Mouse (Mus musculus) midbrain, embryonic 14.5 days (tissue): Measurements from ENCODE around the gene Afp. TPM values are rescaled to one million over a fixed set of nuclear protein-coding genes. Genes with fewer than 3 reads are reported as not detected.

ENCODE experiments used
- ATAC-seq: fragments of 200-750 bp; cut with Nextera tagmentation; 2 replicates; pipeline ENCODE4 v1.8.0; 2017; ENCODE audit warnings: moderate number of reproducible peaks, moderate library complexity; ENCODE audit not compliant: low FRiP score, low TSS enrichment
- DNase-seq: peaks from one replicate; pipeline ENCODE4 v3.0.0-alpha.2; 2015
- H3K27ac ChIP-seq: fragments of 300-500 bp; sonication (generic); replicated peaks from 2 replicates; pipeline ENCODE4 v1.5.1; 2014; ENCODE audit warnings: mild to moderate bottlenecking, low read depth, low read length, moderate library complexity
- H3K27me3 ChIP-seq: fragments of 300-500 bp; sonication (generic); 2 replicates; pipeline ENCODE4 v1.6.1; 2014; ENCODE audit warnings: low read length, control low read depth, mixed read lengths; ENCODE audit not compliant: control insufficient read depth, insufficient read depth
- H3K36me3 ChIP-seq: fragments of 300-500 bp; sonication (generic); 2 replicates; pipeline ENCODE4 v1.6.1; 2014; ENCODE audit warnings: low read length, control low read depth; ENCODE audit not compliant: control insufficient read depth, insufficient read depth
- H3K4me1 ChIP-seq: fragments of 300-500 bp; sonication (generic); 2 replicates; pipeline ENCODE4 v1.6.1; 2014; ENCODE audit warnings: mild to moderate bottlenecking, antibody characterized with exemption, low read length, control low read depth; ENCODE audit not compliant: control insufficient read depth, insufficient read depth
- H3K4me2 ChIP-seq: fragments of 300-500 bp; sonication (generic); 2 replicates; pipeline ENCODE4 v1.6.1; 2014; ENCODE audit warnings: mild to moderate bottlenecking, low read length, moderate library complexity
- H3K4me3 ChIP-seq: fragments of 300-500 bp; sonication (generic); replicated peaks from 2 replicates; pipeline ENCODE4 v1.5.1; 2014; ENCODE audit warnings: low read depth, low read length
- H3K9ac ChIP-seq: fragments of 300-500 bp; sonication (generic); replicated peaks from 2 replicates; pipeline ENCODE4 v1.6.1; 2014; ENCODE audit warnings: mild to moderate bottlenecking, low read length, moderate library complexity
- H3K9me3 ChIP-seq: fragments of 300-500 bp; sonication (generic); 2 replicates; pipeline ENCODE4 v1.6.1; 2016; ENCODE audit warnings: low read length, control low read depth, mixed read lengths; ENCODE audit not compliant: control insufficient read depth
- WGBS: fragments of 180-500 bp; shearing (Covaris S2); extraction: QIAGEN DNeasy Blood & Tissue Kit; methylation state at CpG from one replicate; pipeline ENCODE4 v1.1.7; 2014; 5-methylcytosine and 5-hydroxymethylcytosine counted together
- polyA plus RNA-seq: library from polyadenylated mRNA; unstranded; fragments of >200 nt; fragmentation: Nextera tagmentation; extraction: Ambion mirVana; gene quantifications from 2 replicates; pipeline ENCODE4 v1.2.1, GENCODE M21; 2014

Gene Afp
- polyA plus RNA-seq, 1 experiment from 2014 or later, result not detected

GRCm38 (mm10) chr5:90494308-90494707 is 3.8 kb downstream of the Afp start:
- no peak overlapping the region for H3K27ac ChIP-seq
- DNase-seq (no peak), ATAC-seq (no peak)
- 89% methylated on average over 4 of the region's 4 CpGs for WGBS
- no peak overlapping the region for H3K9ac ChIP-seq
- H3K9me3 ChIP-seq, result no peaks in the 10 kb centered on the region
- no peak overlapping the region for H3K4me3 ChIP-seq
- H3K4me1 ChIP-seq, result no peaks in the 10 kb centered on the region
- no peaks in the 10 kb centered on the region for H3K27me3 ChIP-seq
- H3K36me3 ChIP-seq, result no peaks in the 10 kb centered on the region
- no peak overlapping the region for H3K4me2 ChIP-seq

GRCm38 (mm10) chr5:90499509-90499908 is 9.0 kb downstream of the Afp start:
- H3K4me1 ChIP-seq, result no peaks in the 10 kb centered on the region
- no peak overlapping the region for H3K9ac ChIP-seq
- H3K4me2 ChIP-seq, result no peak overlapping the region
- WGBS, result 59% methylated on average over 7 of the region's 7 CpGs
- H3K27ac ChIP-seq, result no peak overlapping the region
- no peaks in the 10 kb centered on the region for H3K36me3 ChIP-seq
- H3K4me3 ChIP-seq, result no peak overlapping the region
- H3K9me3 ChIP-seq, result no peaks in the 10 kb centered on the region
- ATAC-seq, result no peak
- no peak for DNase-seq
- H3K27me3 ChIP-seq, result no peaks in the 10 kb centered on the region

DNA sequence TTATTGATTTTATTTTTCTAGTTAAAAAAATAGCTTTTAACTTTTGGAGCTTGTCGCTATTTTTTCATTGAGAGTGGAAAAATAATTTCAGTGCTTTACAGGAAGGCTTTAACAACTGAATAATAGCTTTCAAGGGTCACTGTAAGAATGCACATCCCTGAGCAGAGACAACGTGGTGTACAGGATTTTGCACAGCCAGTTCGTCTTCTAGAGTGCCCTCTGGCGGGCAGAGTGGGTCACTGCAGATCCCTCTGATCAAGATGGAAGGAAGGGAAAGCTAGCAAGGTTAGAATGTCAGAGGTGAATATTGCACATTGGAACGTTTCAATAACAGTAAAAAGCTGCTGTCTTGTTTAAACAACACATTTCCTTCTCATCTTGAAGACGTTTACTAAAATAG is 10.2 kb downstream of the Afp start:
- no peaks in the 10 kb centered on the region for H3K36me3 ChIP-seq
- no peak overlapping the region for H3K4me3 ChIP-seq
- H3K9ac ChIP-seq, result no peak overlapping the region
- WGBS, result 5% methylated on average over 6 of the region's 6 CpGs
- no peaks in the 10 kb centered on the region for H3K4me1 ChIP-seq
- no peak overlapping the region for H3K4me2 ChIP-seq
- DNase-seq (peak; percentile 85), ATAC-seq (peak; percentile 81; the same call in 1 of the 2 replicates)
- H3K9me3 ChIP-seq, result no peaks in the 10 kb centered on the region
- no peak overlapping the region for H3K27ac ChIP-seq
- H3K27me3 ChIP-seq, result no peaks in the 10 kb centered on the region

DNA sequence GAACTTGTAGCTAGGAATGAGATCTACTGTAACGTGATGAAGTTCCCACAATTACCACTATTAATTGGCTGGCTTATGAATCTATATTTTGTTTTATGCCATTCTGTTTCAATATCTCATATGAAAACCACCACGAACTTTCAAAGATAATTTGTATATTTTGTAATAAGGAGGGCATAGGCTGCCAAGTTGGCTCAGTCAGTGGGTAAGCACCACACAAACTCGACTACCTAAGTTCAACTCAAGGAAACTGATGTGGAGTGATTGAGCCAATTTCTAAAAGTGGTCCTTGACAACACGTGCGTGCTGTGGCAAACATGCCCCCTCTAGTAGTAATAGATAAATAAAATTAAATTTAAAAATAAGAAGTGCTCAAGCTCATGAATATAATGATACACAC is 11.2 kb downstream of the Afp start:
- ATAC-seq, result no peak
- Histone ChIP-seq H3K9me3 (no peaks in the 10 kb centered on the region), H3K36me3 (no peaks in the 10 kb centered on the region), H3K9ac (no peak overlapping the region), H3K4me2 (no peak overlapping the region), H3K4me1 (no peaks in the 10 kb centered on the region), H3K4me3 (no peak overlapping the region), H3K27me3 (no peaks in the 10 kb centered on the region), H3K27ac (no peak overlapping the region)
- 90% methylated on average over 5 of the region's 5 CpGs for WGBS
- DNase-seq, result no peak

DNA sequence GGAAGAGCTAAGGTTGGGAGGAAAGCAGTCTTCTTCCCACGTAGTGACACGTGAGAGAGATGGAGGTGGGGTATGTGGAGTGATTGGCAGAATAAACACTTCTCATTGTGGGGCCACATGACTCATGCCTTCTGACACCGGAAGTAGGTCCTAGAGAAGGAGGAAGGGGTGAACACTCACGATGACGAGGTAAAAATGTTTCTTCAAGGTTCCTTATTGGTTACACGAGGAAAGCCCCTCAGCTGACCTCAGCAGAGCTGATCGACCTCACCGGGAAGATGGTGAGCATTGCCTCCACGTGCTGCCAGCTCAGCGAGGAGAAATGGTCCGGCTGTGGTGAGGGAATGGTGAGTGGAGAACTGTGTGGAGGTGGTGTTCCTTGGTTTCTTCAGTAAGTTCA is 14.2 kb downstream of the Afp start:
- Histone ChIP-seq H3K36me3 (no peaks in the 10 kb centered on the region), H3K27ac (no peak overlapping the region), H3K4me1 (0 out of 2 replicates have a peak, but pooled peaks cover 5% of the 10 kb centered on the region), H3K27me3 (no peaks in the 10 kb centered on the region), H3K9me3 (no peaks in the 10 kb centered on the region), H3K4me2 (no peak overlapping the region), H3K4me3 (no peak overlapping the region), H3K9ac (no peak overlapping the region)
- ATAC-seq (no peak), DNase-seq (no peak)
- WGBS, result 88% methylated on average over 11 of the region's 11 CpGs

- 46% methylated on average over 2 of the region's 2 CpGs for WGBS
- H3K27ac ChIP-seq, result no peak overlapping the region
- H3K27me3 ChIP-seq, result no peaks in the 10 kb centered on the region
- no peak overlapping the region for H3K4me3 ChIP-seq
- ATAC-seq (no peak), DNase-seq (no peak)
- H3K9ac ChIP-seq, result no peak overlapping the region
- no peaks in the 10 kb centered on the region for H3K36me3 ChIP-seq
- H3K4me1 ChIP-seq, result 0 out of 2 replicates have a peak, but pooled peaks cover 5% of the 10 kb centered on the region
- no peaks in the 10 kb centered on the region for H3K9me3 ChIP-seq
- H3K4me2 ChIP-seq, result no peak overlapping the region
These were observed 16.0 kb downstream of the Afp start for GRCm38 (mm10) chr5:90506507-90506906.

DNA sequence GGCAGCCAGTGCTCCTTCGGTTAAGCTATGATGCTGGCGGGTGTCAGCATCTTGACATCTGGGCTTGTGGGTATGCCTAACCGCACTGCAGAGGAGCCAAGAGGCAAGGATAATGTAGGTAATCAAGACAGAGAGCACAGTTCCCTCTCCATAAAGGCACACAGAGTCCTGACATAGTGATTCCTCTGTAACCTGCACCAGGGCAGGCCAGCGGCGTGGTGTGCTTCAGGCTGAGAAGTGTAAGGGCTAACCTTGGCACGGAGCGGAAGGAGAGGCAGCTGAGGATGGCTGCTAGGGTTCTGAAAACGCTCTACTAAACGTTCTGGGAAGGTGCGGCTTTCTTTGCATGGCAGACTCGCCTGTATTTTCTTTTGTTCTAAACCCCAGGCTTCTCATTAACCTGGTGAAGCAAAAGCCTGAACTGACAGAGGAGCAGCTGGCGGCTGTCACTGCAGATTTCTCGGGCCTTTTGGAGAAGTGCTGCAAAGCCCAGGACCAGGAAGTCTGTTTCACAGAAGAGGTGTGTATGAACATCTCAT is 16.9 kb downstream of the Afp start:
- H3K27ac ChIP-seq, result peak overlapping the region; percentile 60
- no peaks in the 10 kb centered on the region for H3K9me3 ChIP-seq
- DNase-seq (peak; percentile 51), ATAC-seq (peak; percentile 57; the same call in 1 of the 2 replicates)
- no peaks in the 10 kb centered on the region for H3K36me3 ChIP-seq
- H3K4me2 ChIP-seq, result peak overlapping the region; percentile 35
- no peaks in the 10 kb centered on the region for H3K27me3 ChIP-seq
- 0 out of 2 replicates have a peak, but pooled peaks cover 5% of the 10 kb centered on the region for H3K4me1 ChIP-seq
- no peak overlapping the region; the same call in 1 of the 2 replicates for H3K9ac ChIP-seq
- no peak overlapping the region for H3K4me3 ChIP-seq
- WGBS, result 36% methylated on average over 13 of the region's 13 CpGs

- 0 out of 2 replicates have a peak, but pooled peaks cover 5% of the 10 kb centered on the region for H3K4me1 ChIP-seq
- ATAC-seq (no peak), DNase-seq (no peak)
- H3K27ac ChIP-seq, result no peak overlapping the region
- H3K36me3 ChIP-seq, result no peaks in the 10 kb centered on the region
- H3K9me3 ChIP-seq, result no peaks in the 10 kb centered on the region
- 95% methylated on average over 5 of the region's 5 CpGs for WGBS
- no peaks in the 10 kb centered on the region for H3K27me3 ChIP-seq
- H3K4me3 ChIP-seq, result no peak overlapping the region
- no peak overlapping the region for H3K9ac ChIP-seq
- H3K4me2 ChIP-seq, result no peak overlapping the region
These were observed 19.5 kb downstream of the Afp start for GRCm38 (mm10) chr5:90509828-90510592.
